Mouse (Mus musculus) adrenal gland (tissue): ENCODE data around the gene Arhgap27.
"Not testable (repeated sequence)": the region's sequence is repeated elsewhere in the genome, so short reads cannot be mapped to it uniquely, and the experiment has no call there.

ENCODE experiments used
- intact Hi-C: fragments of 180-260 bp; cut with DNase I; formaldehyde crosslinking; loops from one replicate; pipeline ENCODE4 v1.15.1; 2025
- long read RNA-seq, 2 experiments: library from polyadenylated mRNA; unstranded; transcript quantifications; one replicate each; pipeline ENCODE4 v2.0.0; 2020; ENCODE audit warnings: borderline replicate concordance in 1 of 2; ENCODE audit not compliant: insufficient replicate concordance in 1 of 2

Arhgap27 gene
- long read RNA-seq, experiment 1, partial matches to known transcripts, result 4 of 9 reads
- long read RNA-seq, experiment 1, other reads (novel, unspliced or antisense), result 4 of 9 reads
- long read RNA-seq, experiment 2, partial matches to known transcripts, result 2 of 4 reads
- long read RNA-seq, experiment 2, other reads (novel, unspliced or antisense), result 2 of 4 reads

- intact Hi-C loops, result loop anchor here (5.0 kb wide), 1 partner anchor 34 kb away; no protein-coding TSS in a partner anchor
Observed at GRCm38 (mm10) chr11:103363214-103364148, at the start of gene Arhgap27. TSS of gene Arhgap27 (minus strand) at chr11:103363692.

DNA sequence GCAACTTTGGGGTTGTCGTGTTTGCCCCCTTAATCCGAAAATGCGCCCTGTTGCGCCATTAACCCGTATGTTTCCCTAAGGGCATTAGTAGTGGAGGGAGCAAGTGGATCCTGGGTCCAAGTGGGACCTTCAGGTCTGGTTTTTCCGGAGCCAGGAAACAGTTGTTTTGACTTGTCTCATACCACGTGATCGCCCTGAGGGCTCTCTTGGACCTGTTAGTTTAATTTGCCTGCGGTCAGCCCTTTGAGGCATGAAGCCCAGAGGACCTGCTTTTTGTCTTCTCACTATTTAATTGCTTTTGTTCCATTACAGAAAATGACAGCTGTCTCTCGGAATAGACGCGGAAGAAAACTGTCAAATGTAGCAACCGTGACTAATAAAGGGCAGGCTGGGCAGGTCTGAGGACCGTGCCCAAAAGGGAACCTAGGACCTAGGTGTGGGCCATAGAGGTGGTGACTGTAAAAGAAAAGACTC lies 49.5 kb upstream of the Arhgap27 start:
- intact Hi-C loops, result no loop called here

GRCm38 (mm10) chr11:103411981-103412949 lies 48.8 kb upstream of the Arhgap27 start, which contains the start of gene Plekhm1:
TSS of gene Plekhm1 (minus strand) at chr11:103412687.
- intact Hi-C loops, result no loop called here

GRCm38 (mm10) chr11:103411301-103411700 lies 47.8 kb upstream of the Arhgap27 start:
- intact Hi-C loops, result no loop called here

- intact Hi-C loops, result no loop called here
Observed at GRCm38 (mm10) chr11:103408880-103409279, 45.4 kb upstream of the Arhgap27 start.

DNA sequence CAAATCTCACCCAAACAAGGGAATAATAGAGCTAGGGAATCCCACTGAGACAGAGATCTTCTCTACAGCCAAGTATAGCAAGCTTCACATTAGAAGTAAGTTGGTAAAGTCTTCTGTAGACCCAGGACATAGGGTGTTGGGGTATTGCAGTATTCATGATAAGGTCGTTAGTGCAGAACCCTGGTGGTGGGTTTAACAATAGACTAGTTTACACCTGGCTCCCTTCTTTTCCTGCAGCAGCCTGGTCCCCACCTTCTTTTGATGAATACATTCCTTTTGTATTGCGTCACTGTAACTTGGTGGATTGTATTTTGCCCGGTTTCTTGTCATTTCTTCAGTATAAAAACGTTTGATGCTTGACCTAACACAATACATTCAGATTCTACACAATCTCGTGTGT lies 43.6 kb upstream of the Arhgap27 start:
- intact Hi-C loops, result not testable (repeated sequence)

DNA sequence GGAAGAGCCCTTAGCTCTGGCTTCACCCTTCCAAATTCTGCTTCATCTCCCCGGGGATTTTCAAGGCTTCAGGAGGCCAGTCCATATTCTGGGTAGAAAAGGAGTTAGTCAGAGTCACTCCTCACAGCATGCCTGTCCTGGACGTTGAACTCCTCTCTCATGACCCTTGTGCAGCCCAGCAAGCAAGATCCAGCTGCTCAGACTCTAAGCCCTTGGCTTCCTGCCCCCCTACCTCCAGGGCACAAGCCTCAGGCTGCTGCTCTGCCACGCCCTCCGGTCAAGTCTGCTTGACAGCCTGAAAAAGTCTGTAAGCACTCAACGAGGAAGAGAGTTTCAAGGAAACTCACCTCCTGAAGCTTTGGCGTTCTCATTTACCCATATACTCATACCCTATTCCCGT lies 43.1 kb upstream of the Arhgap27 start:
- intact Hi-C loops, result no loop called here

GRCm38 (mm10) chr11:103405814-103406213 lies 42.3 kb upstream of the Arhgap27 start:
- intact Hi-C loops, result no loop called here

- intact Hi-C loops, result no loop called here
Observed at GRCm38 (mm10) chr11:103404618-103405017, 41.1 kb upstream of the Arhgap27 start.

DNA sequence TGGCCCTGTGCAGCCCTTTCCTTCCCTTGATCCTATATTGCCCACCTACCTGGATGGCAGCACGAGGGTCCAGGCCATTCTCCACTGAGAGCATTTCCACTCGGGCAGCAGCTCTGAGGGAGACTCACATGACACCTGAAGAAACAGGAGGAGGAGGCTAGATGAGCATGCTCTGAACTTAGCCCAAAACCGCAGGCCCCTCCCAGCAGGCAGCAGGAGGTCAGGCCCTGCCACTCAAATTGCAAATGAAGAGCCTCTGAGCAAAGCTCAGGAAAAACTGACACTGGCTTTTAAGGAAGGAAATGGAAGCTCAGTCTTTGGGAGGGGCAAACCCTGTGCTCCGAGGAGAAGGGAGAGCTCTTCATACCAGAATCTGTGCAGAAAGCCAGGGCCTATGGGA lies 40.3 kb upstream of the Arhgap27 start:
- intact Hi-C loops, result no loop called here

GRCm38 (mm10) chr11:103402738-103403137 lies 39.2 kb upstream of the Arhgap27 start:
- intact Hi-C loops, result no loop called here

- intact Hi-C loops, result no loop called here
Observed at GRCm38 (mm10) chr11:103402198-103402597, 38.7 kb upstream of the Arhgap27 start.

- intact Hi-C loops, result loop anchor here (5.0 kb wide), 1 partner anchor 38 kb away; the partner anchor contains the start of gene Arhgap27
Observed at GRCm38 (mm10) chr11:103399986-103400385, 36.5 kb upstream of the Arhgap27 start.

DNA sequence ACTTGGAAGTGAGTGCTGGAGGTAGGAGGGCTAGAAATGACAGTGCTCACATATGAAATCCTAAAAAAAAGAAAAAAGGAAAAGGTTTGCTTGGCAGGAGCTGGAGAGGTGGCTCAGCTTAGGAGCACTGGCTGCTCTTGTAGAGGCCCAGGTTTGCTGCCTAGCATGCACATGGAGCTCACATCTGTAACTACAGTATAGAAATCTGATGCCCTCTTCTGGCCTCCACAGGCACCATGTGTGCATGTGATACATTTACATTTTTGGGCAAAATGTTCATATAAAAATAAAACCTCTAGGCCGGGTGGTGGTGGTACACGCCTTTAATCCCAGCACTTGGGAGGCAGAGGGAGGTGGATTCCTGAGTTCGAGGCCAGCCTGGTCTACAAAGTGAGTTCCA lies 35.6 kb upstream of the Arhgap27 start:
- intact Hi-C loops, result loop anchor here (5.0 kb wide), 1 partner anchor 37 kb away; the partner anchor contains the start of gene Arhgap27

DNA sequence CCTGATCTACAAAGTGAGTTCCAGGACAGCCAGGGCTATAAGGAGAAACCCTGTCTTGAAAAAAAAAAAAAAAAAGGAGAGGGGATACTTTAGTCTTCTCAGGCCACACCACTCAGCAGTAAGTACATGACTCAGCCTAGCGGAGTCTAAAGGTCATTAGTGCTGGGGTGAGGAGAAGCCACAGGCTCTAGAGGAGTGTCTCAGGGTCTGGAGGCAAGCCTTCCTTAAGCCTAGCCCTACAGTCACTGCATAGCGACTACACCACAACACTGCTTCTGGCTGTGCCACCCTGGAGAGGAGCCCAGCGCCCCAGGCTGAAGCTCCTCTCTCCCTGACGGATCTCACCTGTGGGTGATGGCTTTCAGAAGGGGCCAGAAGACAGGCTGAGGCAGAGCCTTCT lies 33.2 kb upstream of the Arhgap27 start:
- intact Hi-C loops, result loop anchor here (5.0 kb wide), 1 partner anchor 34 kb away; the partner anchor contains the start of gene Arhgap27

DNA sequence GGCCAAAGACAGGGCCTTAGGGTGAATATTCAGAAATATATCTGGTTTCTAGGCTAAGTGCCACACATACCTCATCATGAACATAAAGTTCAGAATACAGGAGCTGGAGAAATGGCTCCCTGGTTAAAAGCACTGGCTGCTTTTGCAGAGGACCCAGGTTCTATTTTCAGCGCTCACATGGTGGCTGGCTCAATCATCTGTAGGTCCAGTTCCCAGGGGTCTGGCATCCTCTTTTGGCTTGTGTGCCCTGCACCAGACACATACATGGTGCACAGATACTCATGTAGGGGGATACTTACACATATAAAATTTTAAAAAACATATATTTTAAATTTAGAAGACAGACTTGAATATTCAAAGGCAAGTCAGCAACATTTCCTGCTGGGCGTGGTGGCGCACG lies 32.7 kb upstream of the Arhgap27 start:
- intact Hi-C loops, result loop anchor here (5.0 kb wide), 1 partner anchor 34 kb away; the partner anchor contains the start of gene Arhgap27

GRCm38 (mm10) chr11:103394604-103395003 lies 31.1 kb upstream of the Arhgap27 start:
- intact Hi-C loops, result loop anchor here (5.0 kb wide), 1 partner anchor 32 kb away; the partner anchor contains the start of gene Arhgap27

- intact Hi-C loops, result no loop called here
Observed at GRCm38 (mm10) chr11:103394025-103394424, 30.5 kb upstream of the Arhgap27 start.

DNA sequence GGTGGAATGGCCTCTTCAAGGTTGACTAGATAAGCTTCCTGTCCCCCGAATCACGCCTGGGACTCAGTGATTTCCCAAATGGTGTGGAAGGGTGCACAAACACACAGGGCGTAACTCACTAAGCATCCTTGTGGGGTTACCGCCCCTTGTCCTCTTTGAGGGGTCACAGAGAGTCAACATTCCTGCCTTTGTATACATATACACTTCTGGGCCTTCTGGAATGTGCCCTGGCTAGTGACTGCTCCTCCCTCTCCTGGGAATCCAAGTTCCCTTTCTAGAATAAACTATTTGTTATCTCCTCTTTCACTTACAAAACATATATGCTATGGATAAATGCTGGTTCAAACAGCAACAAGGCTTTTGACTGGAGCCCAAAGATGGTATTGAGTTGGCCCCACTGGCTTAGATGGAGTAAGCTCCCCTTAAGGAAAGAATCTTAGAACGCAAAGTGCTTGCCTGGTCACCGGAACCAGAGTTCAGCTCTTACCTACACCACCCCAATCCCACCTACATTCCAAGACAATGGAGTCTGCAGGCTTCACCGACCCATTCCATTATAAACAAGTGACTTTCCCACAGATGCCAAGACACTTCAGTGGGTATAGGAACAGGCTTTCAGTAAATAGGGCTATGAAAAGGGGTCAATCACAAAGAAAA lies 24.5 kb upstream of the Arhgap27 start:
- intact Hi-C loops, result no loop called here

DNA sequence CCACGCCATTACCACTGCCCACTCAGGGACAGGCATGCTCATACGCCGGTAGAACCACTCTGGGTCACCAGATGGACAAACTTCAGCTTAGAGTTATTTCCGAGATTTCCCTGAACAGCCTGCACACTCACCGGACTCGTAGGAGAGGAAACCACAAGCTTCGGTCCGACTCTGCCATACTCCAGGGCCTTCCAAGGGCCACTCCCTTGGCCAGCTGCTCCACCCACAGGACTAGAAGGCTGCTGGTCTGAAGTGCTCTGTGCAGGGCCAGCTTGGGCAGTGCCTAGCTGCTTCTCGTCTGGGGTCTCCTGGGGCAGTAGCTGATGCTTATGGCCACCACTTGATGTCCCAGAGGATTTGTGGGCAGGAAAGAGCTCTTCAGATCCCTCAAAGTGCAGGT lies 23.3 kb upstream of the Arhgap27 start:
- intact Hi-C loops, result no loop called here
